Mouse (Mus musculus): Measurements from ENCODE around the gene Gm2042. TPM values are rescaled to one million over a fixed set of nuclear protein-coding genes. Genes with fewer than 3 reads are reported as not detected.
A peak's percentile ranks its signal among the peaks of the same experiment; 100 is the strongest.
"Not testable (repeated sequence)": the region's sequence is repeated elsewhere in the genome, so short reads cannot be mapped to it uniquely, and the experiment has no call there.

The Gm2042 gene
- total RNA-seq (2021): not detected
- long read RNA-seq, experiment 1: 0 reads
- long read RNA-seq, experiment 2: 0 reads

- H3K27ac ChIP-seq; H3K4me3 ChIP-seq; intact Hi-C loops (cut with DNase I); DNase-seq (ENCODE audit: extremely low spot score in 1 of 2, low spot score in 2 of 2): not testable (repeated sequence)
Measured at GRCm38 (mm10) chr12:87953780-87954179, at the start of gene Gm2042. Gm2042 (plus strand) TSS chr12:87954080.

- intact Hi-C loops (cut with DNase I); DNase-seq (ENCODE audit: extremely low spot score in 1 of 2, low spot score in 2 of 2); H3K27ac ChIP-seq: not testable (repeated sequence)
Measured at GRCm38 (mm10) chr12:87919721-87920120, 34.2 kb upstream of the Gm2042 start, which contains the start of gene Gm2035. Gm2035 (minus strand) TSS chr12:87919857.

GRCm38 (mm10) chr12:87984000-87984399 lies 30.1 kb downstream of the Gm2042 start:
- H3K27ac ChIP-seq; intact Hi-C loops (cut with DNase I); H3K4me3 ChIP-seq; DNase-seq (ENCODE audit: extremely low spot score in 1 of 2, low spot score in 2 of 2): not testable (repeated sequence)
- TF ChIP-seq CTCF (IDR thresholded peaks at IDR 0.05): peak; percentile 41

More at GRCm38 (mm10) chr12:87919721-87920120, 34.2 kb upstream of the Gm2042 start, which contains the start of gene Gm2035:
- not testable (repeated sequence) for H3K4me3 ChIP-seq

- intact Hi-C loops (cut with DNase I); H3K4me3 ChIP-seq; DNase-seq (ENCODE audit: extremely low spot score in 1 of 2, low spot score in 2 of 2); H3K27ac ChIP-seq: not testable (repeated sequence)
Measured at GRCm38 (mm10) chr12:88004118-88004517, 50.2 kb downstream of the Gm2042 start.

Other genes with a start within 250 kb of the Gm2042 start
- gene Gm21319, start 178.3 kb upstream of the Gm2042 start, total RNA-seq (2021): not detected
- not detected for gene Gm21936, start 158.6 kb upstream of the Gm2042 start, total RNA-seq (2021)
- gene BB287469, start 137.5 kb upstream of the Gm2042 start, total RNA-seq (2021): not detected
- not detected for gene Gm2001, start 111.7 kb upstream of the Gm2042 start, total RNA-seq (2021)
- not detected for gene Gm2016, start 80.0 kb upstream of the Gm2042 start, total RNA-seq (2021)
- gene Gm2022, start 58.7 kb upstream of the Gm2042 start, total RNA-seq (2021): not detected
- not detected for gene Gm2035, start 34.2 kb upstream of the Gm2042 start, total RNA-seq (2021)
- gene Gm2075, start 57.8 kb downstream of the Gm2042 start, total RNA-seq (2021): not detected
- not detected for gene Gm6803, start 64.7 kb downstream of the Gm2042 start, total RNA-seq (2021)
- gene Gm2056, start 72.9 kb downstream of the Gm2042 start, total RNA-seq (2021): not detected
- gene Gm16368, start 129.6 kb downstream of the Gm2042 start, total RNA-seq (2021): not detected
- not detected for gene Gm10436, start 228.0 kb downstream of the Gm2042 start, total RNA-seq (2021)